Mouse (Mus musculus): ENCODE data around the gene Arhgap28. TPM values are rescaled to one million over a fixed set of nuclear protein-coding genes. Genes with fewer than 3 reads are reported as not detected.
A peak's percentile ranks its signal among the peaks of the same experiment; 100 is the strongest.
"Not testable (repeated sequence)": the region's sequence is repeated elsewhere in the genome, so short reads cannot be mapped to it uniquely, and the experiment has no call there.

The Arhgap28 gene
- total and polyA plus RNA-seq, 2 experiments from 2014 or later, result 4.0 to 7.6 TPM

- Histone ChIP-seq H3K4me2 (ENCODE audit: low read depth, low read length) (no peak overlapping the region), H3K9ac (replicated peaks; ENCODE audit: low read length) (no peak overlapping the region), H3K27ac (no peak overlapping the region), H3K36me3 (ENCODE audit: insufficient read depth, low read length) (no peaks in the 10 kb centered on the region), H3K27me3 (ENCODE audit: insufficient read depth, low read length) (no peaks in the 10 kb centered on the region), H3K9me3 (ENCODE audit: low read length) (no peaks in the 10 kb centered on the region), H3K4me3 (ENCODE audit: low read length) (no peak overlapping the region), H3K4me1 (ENCODE audit: insufficient read depth, low read length) (no peaks in the 10 kb centered on the region)
- ATAC-seq, result peak; percentile 81
- 70% methylated on average over 10 of the region's 10 CpGs for WGBS
- TF ChIP-seq CTCF (IDR thresholded peaks at IDR 0.05; ENCODE audit: low read depth), result no peak
- peak; percentile 77 for DNase-seq (ENCODE audit: low spot score)
Measured at GRCm38 (mm10) chr17:67861080-67861630, 142.8 kb downstream of the Arhgap28 start.

GRCm38 (mm10) chr17:67841494-67841893 is 162.4 kb downstream of the Arhgap28 start:
- not testable (repeated sequence) for H3K9me3 ChIP-seq (ENCODE audit: low read length); H3K27ac ChIP-seq; H3K4me2 ChIP-seq (ENCODE audit: low read depth, low read length); H3K9ac ChIP-seq (replicated peaks; ENCODE audit: low read length); H3K4me3 ChIP-seq (ENCODE audit: low read length); DNase-seq (ENCODE audit: low spot score); H3K36me3 ChIP-seq (ENCODE audit: insufficient read depth, low read length); H3K4me1 ChIP-seq (ENCODE audit: insufficient read depth, low read length); ATAC-seq; H3K27me3 ChIP-seq (ENCODE audit: insufficient read depth, low read length)
- WGBS, result 95% methylated on average over 2 of the region's 2 CpGs

- Histone ChIP-seq H3K27me3 (ENCODE audit: insufficient read depth, low read length) (no peaks in the 10 kb centered on the region), H3K27ac (no peak overlapping the region), H3K4me2 (ENCODE audit: low read depth, low read length) (no peak overlapping the region), H3K9me3 (ENCODE audit: low read length) (no peaks in the 10 kb centered on the region), H3K4me3 (ENCODE audit: low read length) (no peak overlapping the region), H3K36me3 (ENCODE audit: insufficient read depth, low read length) (no peaks in the 10 kb centered on the region), H3K4me1 (ENCODE audit: insufficient read depth, low read length) (no peaks in the 10 kb centered on the region), H3K9ac (replicated peaks; ENCODE audit: low read length) (no peak overlapping the region)
- WGBS, result 85% methylated on average over 13 of the region's 13 CpGs
- TF ChIP-seq CTCF (IDR thresholded peaks at IDR 0.05; ENCODE audit: low read depth), result no peak
- ATAC-seq (no peak), DNase-seq (ENCODE audit: low spot score) (no peak)
Measured at GRCm38 (mm10) chr17:67838948-67839347, 165.0 kb downstream of the Arhgap28 start.

- no peaks in the 10 kb centered on the region for H3K27me3 ChIP-seq (ENCODE audit: insufficient read depth, low read length)
- peak; percentile 90 for TF ChIP-seq CTCF (IDR thresholded peaks at IDR 0.05; ENCODE audit: low read depth)
- no peak overlapping the region for H3K27ac ChIP-seq
- H3K9me3 ChIP-seq (ENCODE audit: low read length), result no peaks in the 10 kb centered on the region
- H3K4me3 ChIP-seq (ENCODE audit: low read length), result no peak overlapping the region
- WGBS, result 51% methylated on average over 17 of the region's 17 CpGs
- ATAC-seq (peak; percentile 85), DNase-seq (ENCODE audit: low spot score) (peak; percentile 92)
- H3K4me2 ChIP-seq (ENCODE audit: low read depth, low read length), result no peak overlapping the region
- H3K4me1 ChIP-seq (ENCODE audit: insufficient read depth, low read length), result no peaks in the 10 kb centered on the region
- H3K9ac ChIP-seq (replicated peaks; ENCODE audit: low read length), result no peak overlapping the region
- no peaks in the 10 kb centered on the region for H3K36me3 ChIP-seq (ENCODE audit: insufficient read depth, low read length)
Measured at GRCm38 (mm10) chr17:67837351-67838090, 166.4 kb downstream of the Arhgap28 start.

GRCm38 (mm10) chr17:67836146-67836895 is 167.6 kb downstream of the Arhgap28 start:
- H3K9me3 ChIP-seq (ENCODE audit: low read length), result no peaks in the 10 kb centered on the region
- H3K4me3 ChIP-seq (ENCODE audit: low read length), result no peak overlapping the region
- H3K4me2 ChIP-seq (ENCODE audit: low read depth, low read length), result no peak overlapping the region
- no peaks in the 10 kb centered on the region for H3K27me3 ChIP-seq (ENCODE audit: insufficient read depth, low read length)
- ATAC-seq (no peak), DNase-seq (ENCODE audit: low spot score) (no peak)
- no peaks in the 10 kb centered on the region for H3K36me3 ChIP-seq (ENCODE audit: insufficient read depth, low read length)
- TF ChIP-seq CTCF (IDR thresholded peaks at IDR 0.05; ENCODE audit: low read depth), result no peak
- no peak overlapping the region for H3K9ac ChIP-seq (replicated peaks; ENCODE audit: low read length)
- no peak overlapping the region for H3K27ac ChIP-seq
- no peaks in the 10 kb centered on the region for H3K4me1 ChIP-seq (ENCODE audit: insufficient read depth, low read length)
- 95% methylated on average over 20 of the region's 20 CpGs for WGBS

GRCm38 (mm10) chr17:67827431-67827830 is 176.5 kb downstream of the Arhgap28 start:
- Histone ChIP-seq H3K4me1 (ENCODE audit: insufficient read depth, low read length) (no peaks in the 10 kb centered on the region), H3K36me3 (ENCODE audit: insufficient read depth, low read length) (no peaks in the 10 kb centered on the region), H3K4me2 (ENCODE audit: low read depth, low read length) (no peak overlapping the region), H3K27ac (no peak overlapping the region), H3K9me3 (ENCODE audit: low read length) (no peaks in the 10 kb centered on the region), H3K27me3 (ENCODE audit: insufficient read depth, low read length) (no peaks in the 10 kb centered on the region), H3K4me3 (ENCODE audit: low read length) (no peak overlapping the region), H3K9ac (replicated peaks; ENCODE audit: low read length) (no peak overlapping the region)
- ATAC-seq (no peak), DNase-seq (ENCODE audit: low spot score) (no peak)
- 89% methylated on average over 3 of the region's 3 CpGs for WGBS
- no peak for TF ChIP-seq CTCF (IDR thresholded peaks at IDR 0.05; ENCODE audit: low read depth)
